Mouse (Mus musculus) G1E (cell line): Measurements from ENCODE around the gene Rpusd1.

Source experiments
- CTCF ChIP-seq: IDR thresholded peaks from 2 replicates; pipeline ENCODE4 v1.5.1; 2012; ENCODE audit warnings: low read depth, low read length, inconsistent platforms, mixed read lengths
- GATA1 ChIP-seq: IDR thresholded peaks from 2 replicates; pipeline ENCODE4 v1.6.1; 2012; ENCODE audit warnings: borderline replicate concordance, low read length, inconsistent platforms, mixed read lengths

DNA sequence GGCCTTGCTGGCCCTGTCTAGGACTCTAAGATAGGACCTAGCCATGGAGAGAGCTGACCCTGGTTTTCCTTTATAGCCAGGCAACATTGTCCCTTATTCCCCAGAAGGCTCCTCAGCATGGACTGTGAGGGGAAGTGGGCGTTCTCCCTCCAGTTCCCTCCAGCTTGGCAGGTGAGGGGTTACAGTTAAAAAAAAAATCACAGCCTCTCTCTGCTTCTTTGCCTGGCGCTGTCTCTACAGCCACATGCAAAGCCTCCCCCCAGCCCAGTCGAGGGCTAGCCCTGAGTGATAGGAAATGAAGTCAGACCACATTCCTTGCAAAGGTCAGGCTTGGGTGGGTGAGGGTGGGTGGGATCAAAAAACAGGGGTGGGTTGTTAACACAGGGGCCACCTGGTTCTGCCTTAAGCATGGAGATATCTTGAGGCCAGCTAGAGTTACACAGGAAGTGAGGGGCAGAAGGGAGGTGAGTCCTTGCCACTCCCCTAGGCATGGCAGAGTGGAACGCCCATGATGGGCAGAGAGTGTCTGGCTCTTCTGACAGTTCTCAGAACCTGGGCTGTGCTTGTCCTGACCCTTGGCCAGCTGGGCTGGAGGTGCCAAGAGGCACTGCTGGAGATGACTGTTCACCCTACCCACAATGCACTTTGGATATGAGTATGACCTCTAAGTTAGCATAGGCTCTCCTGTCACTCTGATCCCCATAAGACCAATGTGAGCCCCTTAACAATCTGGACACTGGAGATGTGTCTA lies 28.3 kb downstream of the Rpusd1 start:
- no peak for TF ChIP-seq CTCF
- TF ChIP-seq GATA1: no peak
